ENCODE assay signal across 8 mouse cellular contexts in genomic region chr2:131820088-131820675, GRCm38 (mm10). TPM values are rescaled to one million over a fixed set of nuclear protein-coding genes. Genes with fewer than 3 reads are reported as not detected.
A peak's percentile ranks its signal among the peaks of the same experiment; 100 is the strongest.
DNase-seq lines count a peak whose midpoint lies in the region; ATAC-seq and TF ChIP-seq lines count a peak whose summit lies in the region.

No protein-coding gene starts in this region.

- H3K4me2 ChIP-seq in forebrain, embryonic 16.5 days (ENCODE audit: low read length), result peak overlapping the region; percentile 32
- H3K4me2 ChIP-seq in lung, embryonic 15.5 days, result peak overlapping the region; percentile 55

- H3K4me1 ChIP-seq in ES-E14 (ENCODE audit: control insufficient read depth in 2 of 2, insufficient read depth in 2 of 2, low read length in 2 of 2, poor library complexity in 1 of 2), result no peaks in the 10 kb centered on the region
- 0 out of 2 replicates have a peak, but pooled peaks cover 4% of the 10 kb centered on the region for H3K4me1 ChIP-seq in forebrain, embryonic 16.5 days (replicated peaks; ENCODE audit: control insufficient read depth, insufficient read depth, low read length)
- peaks cover 8% of the 10 kb centered on the region for H3K4me1 ChIP-seq in lung, embryonic 15.5 days

- DNase-seq in ES-E14 (ENCODE audit: low read depth, low spot score), result peak; percentile 83
- DNase-seq in cerebellum, adult 11-12 months, result peak; percentile 58
- peak; percentile 66 to 91 for DNase-seq in layer of hippocampus, adult 8-10 months (ENCODE audit: low spot score in 2 of 2)
- peak; percentile 72 for DNase-seq in ovary, postnatal 10 days (ENCODE audit: low spot score)
- DNase-seq in thymus, postnatal 0 days (ENCODE audit: low spot score), result peak; percentile 85

- H3K4me3 ChIP-seq in ES-E14 (ENCODE audit: insufficient read depth in 1 of 2, low read depth in 1 of 2, low read length in 2 of 2, poor library complexity in 1 of 2, severe bottlenecking in 1 of 2), result no peak overlapping the region
- H3K4me3 ChIP-seq in forebrain, embryonic 16.5 days (replicated peaks; ENCODE audit: low read length), result no peak overlapping the region
- H3K4me3 ChIP-seq in lung, embryonic 15.5 days, result peak overlapping the region; percentile 19

- 26% methylated on average over 14 of the region's 14 CpGs for WGBS in forebrain, embryonic 16.5 days
- WGBS in lung, embryonic 15.5 days, result 19% methylated on average over 14 of the region's 14 CpGs

- H3K9me3 ChIP-seq in ES-E14 (ENCODE audit: control insufficient read depth, insufficient read depth, low read depth, low read length), result no peaks in the 10 kb centered on the region
- no peaks in the 10 kb centered on the region for H3K9me3 ChIP-seq in forebrain, embryonic 16.5 days (ENCODE audit: control insufficient read depth, low read length)
- no peaks in the 10 kb centered on the region for H3K9me3 ChIP-seq in lung, embryonic 15.5 days

- in situ Hi-C loops in ES-E14 (cut with MboI; ENCODE audit: low sequenced_read_pairs in 2 of 2, unreplicated experiment in 2 of 2), result loop anchor here (5.0 to 25.0 kb wide), 2 partner anchors 117 to 317 kb away; no protein-coding TSS in a partner anchor

- H3K27ac ChIP-seq in ES-E14 (ENCODE audit: insufficient read depth, low read depth, low read length, poor library complexity, severe bottlenecking), result no peak overlapping the region
- H3K27ac ChIP-seq in forebrain, embryonic 16.5 days (ENCODE audit: low read length), result no peak overlapping the region
- no peak overlapping the region for H3K27ac ChIP-seq in lung, embryonic 15.5 days

- no peaks in the 10 kb centered on the region for H3K36me3 ChIP-seq in ES-E14 (ENCODE audit: control insufficient read depth, insufficient read depth, low read length, poor library complexity, severe bottlenecking)
- H3K36me3 ChIP-seq in forebrain, embryonic 16.5 days (ENCODE audit: control insufficient read depth, insufficient read depth), result no peaks in the 10 kb centered on the region
- no peaks in the 10 kb centered on the region for H3K36me3 ChIP-seq in lung, embryonic 15.5 days

- H3K27me3 ChIP-seq in forebrain, embryonic 16.5 days (replicated peaks; ENCODE audit: control insufficient read depth, insufficient read depth, low read length), result no peaks in the 10 kb centered on the region
- no peaks in the 10 kb centered on the region for H3K27me3 ChIP-seq in lung, embryonic 15.5 days

- no peak overlapping the region for H3K9ac ChIP-seq in ES-E14 (ENCODE audit: insufficient read depth, low read depth, low read length, poor library complexity, severe bottlenecking)
- H3K9ac ChIP-seq in forebrain, embryonic 16.5 days (replicated peaks; ENCODE audit: low read depth, low read length), result no peak overlapping the region
- H3K9ac ChIP-seq in lung, embryonic 15.5 days, result 0 out of 2 replicates have a peak overlapping the region, but pooled peaks have one; percentile 13

- peak; percentile 73 for ATAC-seq in forebrain, embryonic 16.5 days
- peak; percentile 80 for ATAC-seq in hematopoietic stem cell, adult 5-6 weeks (replicated peaks in 1 of 2; ENCODE audit: insufficient read depth in 1 of 2, low FRiP score in 2 of 2, low TSS enrichment in 1 of 2, low read depth in 1 of 2, poor library complexity in 2 of 2, severe bottlenecking in 2 of 2)
- no peak; the same call in 1 of the 2 replicates for ATAC-seq in lung, embryonic 15.5 days (ENCODE audit: borderline replicate concordance, extremely low read depth, low FRiP score, low TSS enrichment)

TF ChIP-seq in ES-E14, 5 proteins besides CTCF, POLR2A, EP300 and RAD21:
- TF ChIP-seq HCFC1 (IDR thresholded peaks at IDR 0.05; ENCODE audit: borderline replicate concordance, insufficient read depth, low read length), result no peak
- peak; percentile 100 for TF ChIP-seq ZC3H11A (IDR thresholded peaks at IDR 0.05; ENCODE audit: borderline replicate concordance, low read depth, low read length)

RNA-seq across cellular contexts. Expression of gene Erv3, which starts 39.4 kb away (rescaled TPM):
- 0.16 TPM in 1 of 2 replicates, not detected in the other for total RNA-seq in ES-E14 (2012; rRNA removed)
- not detected in 2 replicates for polyA plus RNA-seq in forebrain, embryonic 16.5 days (2015; fragmentation: Nextera tagmentation; extraction: Ambion mirVana)
- not detected in 2 replicates for total RNA-seq in hematopoietic stem cell, adult 5-6 weeks (2017)
- total RNA-seq in layer of hippocampus, adult 8-10 months (2022), result under 1 TPM; 0.12 to 0.36 (median 0.29) TPM
- polyA plus RNA-seq in lung, embryonic 15.5 days (2015; fragmentation: Nextera tagmentation; extraction: Ambion mirVana), result not detected in 2 replicates
- 0.06 and 0.10 TPM in 2 replicates for polyA plus RNA-seq in thymus, postnatal 0 days (2015; fragmentation: Nextera tagmentation; extraction: Ambion mirVana)
